Mouse (Mus musculus): ENCODE results near the gene Gzmf. TPM values are rescaled to one million over a fixed set of nuclear protein-coding genes. Genes with fewer than 3 reads are reported as not detected.
"Not testable (repeated sequence)": the region's sequence is repeated elsewhere in the genome, so short reads cannot be mapped to it uniquely, and the experiment has no call there.

The Gzmf gene
- not detected in 2 replicates for polyA plus RNA-seq (2015; fragmentation: Nextera tagmentation; extraction: Ambion mirVana)

DNA sequence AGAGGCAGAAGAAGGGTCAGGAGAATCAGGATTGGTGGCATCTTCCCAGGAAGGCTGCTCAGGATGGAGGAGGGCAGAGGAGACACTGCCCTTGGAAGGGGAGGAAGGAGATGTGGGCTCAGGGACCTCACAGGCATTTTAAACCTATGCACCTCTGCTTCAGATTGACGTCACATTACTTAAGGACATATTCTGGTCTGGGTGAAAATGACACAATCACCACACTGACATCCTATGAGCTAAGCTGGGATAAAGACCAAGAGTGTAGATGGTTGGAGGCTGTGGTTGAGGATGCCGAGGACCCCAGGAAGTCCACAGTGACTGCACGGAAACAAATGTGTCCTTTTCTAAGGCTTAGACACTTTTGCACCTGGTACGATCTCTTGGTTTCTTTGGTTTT lies at the start of gene Gzmf:
TSS of gene Gzmf (minus strand) at position 101 of the 400 bp plus-strand sequence.
- no peaks in the 10 kb centered on the region for H3K27me3 ChIP-seq
- no peak within 1 kb of the TSS for H3K4me3 ChIP-seq
- H3K4me1 ChIP-seq (replicated peaks), result no peaks in the 10 kb centered on the region
- H3K9me3 ChIP-seq (replicated peaks), result no peaks in the 10 kb centered on the region
- H3K4me2 ChIP-seq, result no peak within 1 kb of the TSS
- no peak for ATAC-seq (replicated peaks; ENCODE audit: insufficient number of reproducible peaks, insufficient read depth, low FRiP score, low read depth)
- no peak within 1 kb of the TSS for H3K9ac ChIP-seq
- no peak within 1 kb of the TSS for H3K27ac ChIP-seq
- WGBS, result 80% methylated on average over 4 of the region's 4 CpGs
- H3K36me3 ChIP-seq, result no peaks in the 10 kb centered on the region

DNA sequence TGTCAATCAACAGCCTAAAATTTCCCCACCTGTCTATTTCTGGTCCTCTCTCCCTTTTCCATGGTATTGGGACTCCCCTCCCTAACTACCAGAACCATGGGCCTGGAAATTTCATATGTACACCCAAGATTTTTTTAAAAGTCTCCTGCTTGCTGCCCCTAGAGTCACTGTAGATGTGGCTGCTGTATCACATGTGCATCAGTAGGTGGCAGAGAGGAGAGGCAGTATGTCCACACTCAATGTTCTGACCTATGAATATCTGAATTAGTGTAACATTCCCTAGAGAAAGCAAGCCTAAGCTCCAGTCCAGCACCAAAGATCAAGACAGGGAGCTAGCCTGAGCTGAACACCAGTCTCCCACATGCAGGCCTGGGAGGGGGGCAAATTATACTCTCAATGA lies 29.2 kb upstream of the Gzmf start:
- no peak for ATAC-seq (replicated peaks; ENCODE audit: insufficient number of reproducible peaks, insufficient read depth, low FRiP score, low read depth)
- H3K36me3 ChIP-seq, result no peaks in the 10 kb centered on the region
- no peak overlapping the region for H3K27ac ChIP-seq
- H3K9me3 ChIP-seq (replicated peaks), result no peaks in the 10 kb centered on the region
- H3K27me3 ChIP-seq, result no peaks in the 10 kb centered on the region
- no peak overlapping the region for H3K4me3 ChIP-seq
- H3K4me1 ChIP-seq (replicated peaks), result no peaks in the 10 kb centered on the region
- H3K4me2 ChIP-seq, result no peak overlapping the region
- H3K9ac ChIP-seq, result no peak overlapping the region

DNA sequence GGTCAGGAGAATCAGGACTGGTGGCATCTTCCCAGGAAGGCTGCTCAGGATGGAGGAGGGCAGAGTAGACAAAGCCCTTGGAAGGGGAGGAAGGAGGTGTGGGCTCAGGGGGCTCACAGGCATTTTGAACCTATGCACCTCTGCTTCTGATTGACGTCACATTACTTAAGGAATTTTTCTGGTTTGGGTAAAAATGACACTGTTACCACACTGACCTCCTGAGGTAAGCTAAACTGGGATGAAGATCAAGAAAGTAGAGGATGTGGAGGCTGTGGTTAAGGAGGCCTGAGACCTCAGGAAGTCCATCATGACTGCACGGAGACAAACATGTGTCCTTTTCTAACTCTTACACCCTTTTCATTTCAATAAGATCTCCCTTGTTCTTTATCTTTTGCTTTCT lies 23.3 kb upstream of the Gzmf start, which contains the start of gene Gzmc:
TSS of gene Gzmc (minus strand) at position 101 of the 400 bp plus-strand sequence.
- no peaks in the 10 kb centered on the region for H3K4me1 ChIP-seq (replicated peaks)
- no peak for ATAC-seq (replicated peaks; ENCODE audit: insufficient number of reproducible peaks, insufficient read depth, low FRiP score, low read depth)
- WGBS, result 56% methylated on average over 2 of the region's 2 CpGs

DNA sequence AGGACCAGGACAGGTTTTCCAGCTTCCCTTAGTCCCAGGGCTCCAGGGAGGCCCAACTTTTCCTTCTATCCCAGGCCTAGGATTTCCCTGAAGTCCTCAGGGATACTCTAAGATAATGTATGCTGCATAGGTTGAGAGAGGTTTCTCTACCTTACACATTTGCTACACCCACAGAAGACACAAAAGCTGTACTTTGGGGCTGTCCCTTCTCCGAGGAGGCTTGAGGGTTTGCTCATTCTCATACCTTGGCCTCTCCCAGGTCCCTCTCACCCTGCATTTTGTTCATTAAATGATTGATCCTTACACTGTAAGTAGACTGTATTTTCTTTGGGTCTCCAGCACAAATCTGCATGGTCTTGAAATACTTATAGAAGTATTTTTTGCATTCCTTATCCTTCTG lies 5.6 kb downstream of the Gzmf start:
- WGBS, result 95% methylated on average over 1 of the region's 1 CpGs
- no peak for ATAC-seq (replicated peaks; ENCODE audit: insufficient number of reproducible peaks, insufficient read depth, low FRiP score, low read depth)
- H3K9ac ChIP-seq, result no peak overlapping the region
- no peak overlapping the region for H3K27ac ChIP-seq
- no peaks in the 10 kb centered on the region for H3K27me3 ChIP-seq
- H3K36me3 ChIP-seq, result no peaks in the 10 kb centered on the region
- no peak overlapping the region for H3K4me2 ChIP-seq
- no peak overlapping the region for H3K4me3 ChIP-seq
- H3K4me1 ChIP-seq (replicated peaks), result no peaks in the 10 kb centered on the region
- no peaks in the 10 kb centered on the region for H3K9me3 ChIP-seq (replicated peaks)

More for the DNA sequence above, 23.3 kb upstream of the Gzmf start, which contains the start of gene Gzmc:
- Histone ChIP-seq H3K9ac (no peak within 1 kb of the TSS), H3K9me3 (replicated peaks) (no peaks in the 10 kb centered on the region), H3K36me3 (no peaks in the 10 kb centered on the region), H3K4me2 (no peak within 1 kb of the TSS), H3K27me3 (no peaks in the 10 kb centered on the region), H3K27ac (no peak within 1 kb of the TSS), H3K4me3 (no peak within 1 kb of the TSS)

DNA sequence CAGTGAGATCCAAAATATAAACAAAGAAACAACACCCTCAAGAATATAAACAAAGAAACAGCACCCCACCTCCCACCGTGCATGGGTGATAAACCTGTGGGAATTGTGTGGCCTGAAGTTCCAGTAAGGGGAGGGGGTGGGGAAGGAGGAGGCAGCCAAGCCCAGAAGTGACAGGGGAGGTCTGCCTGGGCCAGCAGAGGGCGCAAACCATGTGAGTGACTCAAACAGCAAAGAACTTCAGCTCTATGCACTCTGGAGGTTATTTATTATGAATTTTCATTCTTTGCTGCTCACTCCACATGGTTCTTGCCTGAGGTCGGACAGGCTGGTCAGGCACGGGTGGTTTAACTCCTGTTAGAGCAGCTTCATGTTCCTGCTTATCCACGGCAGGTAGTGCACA lies 6.2 kb downstream of the Gzmf start:
- not testable (repeated sequence) for H3K27me3 ChIP-seq; ATAC-seq (replicated peaks; ENCODE audit: insufficient number of reproducible peaks, insufficient read depth, low FRiP score, low read depth); H3K4me3 ChIP-seq

DNA sequence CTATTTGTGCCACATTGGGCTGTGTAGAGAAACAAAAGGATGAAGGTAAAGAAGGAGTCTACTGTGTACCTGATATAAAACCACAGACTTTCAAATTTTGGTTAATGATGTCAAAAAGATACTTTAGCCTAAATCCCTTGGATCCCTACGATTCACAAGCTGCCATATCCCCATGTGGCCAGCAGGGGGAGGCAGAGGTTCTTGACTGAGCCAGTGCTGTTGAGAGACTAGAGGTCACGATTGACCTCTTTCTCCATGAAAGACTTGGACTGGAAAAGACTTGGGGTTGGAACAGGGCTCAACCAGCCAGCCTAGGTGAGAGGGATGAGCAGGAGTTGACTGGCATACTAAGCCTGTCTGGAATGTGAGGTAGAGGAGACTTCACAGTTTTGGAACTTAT lies 7.2 kb downstream of the Gzmf start:
- 7% methylated on average over 2 of the region's 2 CpGs for WGBS
- Histone ChIP-seq H3K4me2 (no peak overlapping the region), H3K9me3 (replicated peaks) (no peaks in the 10 kb centered on the region), H3K27me3 (no peaks in the 10 kb centered on the region), H3K27ac (no peak overlapping the region), H3K9ac (no peak overlapping the region), H3K36me3 (no peaks in the 10 kb centered on the region), H3K4me3 (no peak overlapping the region), H3K4me1 (replicated peaks) (no peaks in the 10 kb centered on the region)
- no peak for ATAC-seq (replicated peaks; ENCODE audit: insufficient number of reproducible peaks, insufficient read depth, low FRiP score, low read depth)

More for the DNA sequence above, 6.2 kb downstream of the Gzmf start:
- not testable (repeated sequence) for H3K27ac ChIP-seq; H3K4me2 ChIP-seq; H3K9ac ChIP-seq; H3K36me3 ChIP-seq; H3K4me1 ChIP-seq (replicated peaks); H3K9me3 ChIP-seq (replicated peaks)
- WGBS, result 27% methylated on average over 5 of the region's 5 CpGs

DNA sequence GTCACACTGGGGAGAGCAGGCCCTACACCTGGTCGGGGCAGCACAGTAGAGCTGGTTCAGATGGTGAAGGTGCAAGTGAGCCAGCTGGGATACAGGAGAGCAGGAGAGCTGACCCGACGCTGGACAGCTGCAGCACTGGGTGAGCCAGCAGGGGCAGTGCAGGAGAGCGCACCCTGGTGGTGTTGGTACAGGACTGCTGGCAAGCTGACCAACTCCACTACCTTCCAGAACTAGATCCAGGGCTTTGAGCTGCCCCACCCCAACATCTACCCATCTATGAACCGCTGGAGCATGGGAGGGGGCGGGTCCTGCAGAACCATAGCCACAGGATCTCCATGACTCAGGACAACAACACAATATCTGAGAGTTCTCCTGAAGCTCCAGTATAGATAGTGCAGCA lies 24.3 kb downstream of the Gzmf start:
- WGBS, result 45% methylated on average over 6 of the region's 6 CpGs
- no peaks in the 10 kb centered on the region for H3K9me3 ChIP-seq (replicated peaks)
- no peak overlapping the region for H3K4me3 ChIP-seq

DNA sequence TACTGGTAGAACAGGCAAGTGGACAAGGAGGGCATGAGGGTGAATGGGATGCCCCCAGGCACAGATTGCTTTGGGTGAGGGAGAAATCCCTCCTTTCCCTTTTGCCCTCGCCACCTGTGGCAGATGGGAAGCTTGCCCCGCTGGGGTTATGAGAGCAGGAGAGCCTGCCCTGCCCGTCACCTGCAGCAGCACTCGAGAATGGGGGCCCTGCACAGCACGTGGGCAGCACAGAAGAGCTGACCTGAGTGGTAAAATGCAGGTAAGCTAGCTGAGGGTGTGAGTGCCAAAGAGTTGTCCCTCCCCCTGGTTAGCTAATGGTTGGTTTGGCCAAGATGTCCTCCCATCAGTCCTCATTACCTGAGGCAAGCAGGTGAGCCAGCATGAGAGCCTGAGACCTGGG lies 24.7 kb downstream of the Gzmf start:
- Histone ChIP-seq H3K4me1 (replicated peaks) (no peaks in the 10 kb centered on the region), H3K4me3 (no peak overlapping the region), H3K27me3 (no peaks in the 10 kb centered on the region), H3K9ac (no peak overlapping the region), H3K27ac (no peak overlapping the region), H3K9me3 (replicated peaks) (no peaks in the 10 kb centered on the region), H3K4me2 (no peak overlapping the region), H3K36me3 (no peaks in the 10 kb centered on the region)
- 74% methylated on average over 5 of the region's 5 CpGs for WGBS
- ATAC-seq (replicated peaks; ENCODE audit: insufficient number of reproducible peaks, insufficient read depth, low FRiP score, low read depth), result no peak

More for the DNA sequence above, 24.3 kb downstream of the Gzmf start:
- H3K27me3 ChIP-seq, result no peaks in the 10 kb centered on the region
- no peak overlapping the region for H3K4me2 ChIP-seq
- no peaks in the 10 kb centered on the region for H3K36me3 ChIP-seq
- no peak overlapping the region for H3K9ac ChIP-seq
- ATAC-seq (replicated peaks; ENCODE audit: insufficient number of reproducible peaks, insufficient read depth, low FRiP score, low read depth), result no peak
- H3K4me1 ChIP-seq (replicated peaks), result no peaks in the 10 kb centered on the region
- no peak overlapping the region for H3K27ac ChIP-seq

DNA sequence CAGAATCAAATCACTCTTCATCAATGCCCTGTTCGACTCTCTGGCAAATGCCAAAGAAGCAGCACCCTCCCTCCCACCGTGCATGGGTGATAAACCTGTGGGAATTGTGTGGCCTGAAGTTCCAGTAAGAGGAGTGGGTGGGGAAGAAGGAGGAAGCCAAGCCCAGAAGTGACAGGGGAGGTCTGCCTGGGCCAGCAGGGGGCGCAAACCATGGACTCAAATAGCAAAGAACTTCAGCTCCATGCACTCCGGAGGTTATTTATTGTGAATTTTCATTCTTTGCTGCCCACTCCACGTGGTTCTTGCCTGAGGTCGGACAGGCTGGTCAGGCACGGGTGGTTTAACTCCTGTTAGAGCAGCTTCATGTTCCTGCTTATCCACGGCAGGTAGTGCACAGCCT lies 33.6 kb downstream of the Gzmf start:
- 24% methylated on average over 8 of the region's 8 CpGs for WGBS
- not testable (repeated sequence) for H3K36me3 ChIP-seq; H3K9ac ChIP-seq; ATAC-seq (replicated peaks; ENCODE audit: insufficient number of reproducible peaks, insufficient read depth, low FRiP score, low read depth); H3K27me3 ChIP-seq; H3K27ac ChIP-seq; H3K4me2 ChIP-seq; H3K4me1 ChIP-seq (replicated peaks); H3K9me3 ChIP-seq (replicated peaks); H3K4me3 ChIP-seq

DNA sequence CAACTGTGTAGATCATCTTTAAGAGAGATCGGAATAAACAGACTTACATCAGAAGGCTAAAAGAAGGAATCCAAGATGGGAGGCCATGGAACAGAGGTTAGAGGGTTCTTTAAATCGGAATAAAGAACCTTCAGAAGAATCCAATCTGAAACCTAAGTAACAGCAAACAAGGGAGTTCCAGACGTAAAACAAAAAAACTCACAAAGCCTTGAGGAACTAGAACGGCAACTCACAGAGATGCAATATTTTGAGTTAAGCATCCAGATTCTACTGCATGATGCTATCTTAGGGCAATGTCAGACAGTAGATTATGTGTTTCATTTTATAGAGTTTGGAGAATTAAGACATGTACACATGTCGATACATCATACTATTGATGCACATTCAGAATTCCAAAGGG lies 36.7 kb downstream of the Gzmf start, which contains the start of gene Gzmn:
TSS of gene Gzmn (minus strand) at position 101 of the 400 bp plus-strand sequence.
- H3K9ac ChIP-seq, result no peak within 1 kb of the TSS
- no peak within 1 kb of the TSS for H3K4me2 ChIP-seq
- no peak within 1 kb of the TSS for H3K4me3 ChIP-seq
- no peaks in the 10 kb centered on the region for H3K36me3 ChIP-seq
- H3K9me3 ChIP-seq (replicated peaks), result no peaks in the 10 kb centered on the region
- no peak within 1 kb of the TSS for H3K27ac ChIP-seq
- no peak for ATAC-seq (replicated peaks; ENCODE audit: insufficient number of reproducible peaks, insufficient read depth, low FRiP score, low read depth)
- WGBS, result 82% methylated on average over 5 of the region's 5 CpGs
- no peaks in the 10 kb centered on the region for H3K27me3 ChIP-seq
- H3K4me1 ChIP-seq (replicated peaks), result no peaks in the 10 kb centered on the region

DNA sequence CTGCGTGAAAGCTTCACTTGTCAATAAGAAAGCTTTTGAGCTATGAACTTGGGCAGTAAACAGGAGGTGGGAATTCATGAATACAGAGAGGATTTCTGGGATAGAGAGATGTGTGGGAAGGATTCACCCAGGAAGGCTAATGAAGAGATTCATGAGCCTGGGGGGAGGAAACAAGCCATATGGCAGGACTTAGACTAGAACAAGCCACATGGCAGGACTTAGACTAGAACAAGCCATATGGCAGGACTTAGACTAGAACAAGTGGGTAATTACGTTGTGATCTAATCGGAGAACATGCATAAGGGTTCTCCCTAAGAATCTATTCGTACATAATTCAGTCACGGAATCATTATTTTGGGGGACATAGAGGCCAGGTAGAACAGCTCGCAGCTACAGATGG lies 37.8 kb downstream of the Gzmf start:
- H3K27me3 ChIP-seq, result no peaks in the 10 kb centered on the region
- no peak overlapping the region for H3K4me3 ChIP-seq
- H3K4me2 ChIP-seq, result no peak overlapping the region
- no peak overlapping the region for H3K27ac ChIP-seq
- no peak for ATAC-seq (replicated peaks; ENCODE audit: insufficient number of reproducible peaks, insufficient read depth, low FRiP score, low read depth)
- 86% methylated on average over 6 of the region's 6 CpGs for WGBS
- no peaks in the 10 kb centered on the region for H3K4me1 ChIP-seq (replicated peaks)
- no peaks in the 10 kb centered on the region for H3K9me3 ChIP-seq (replicated peaks)
- no peak overlapping the region for H3K9ac ChIP-seq
- no peaks in the 10 kb centered on the region for H3K36me3 ChIP-seq

DNA sequence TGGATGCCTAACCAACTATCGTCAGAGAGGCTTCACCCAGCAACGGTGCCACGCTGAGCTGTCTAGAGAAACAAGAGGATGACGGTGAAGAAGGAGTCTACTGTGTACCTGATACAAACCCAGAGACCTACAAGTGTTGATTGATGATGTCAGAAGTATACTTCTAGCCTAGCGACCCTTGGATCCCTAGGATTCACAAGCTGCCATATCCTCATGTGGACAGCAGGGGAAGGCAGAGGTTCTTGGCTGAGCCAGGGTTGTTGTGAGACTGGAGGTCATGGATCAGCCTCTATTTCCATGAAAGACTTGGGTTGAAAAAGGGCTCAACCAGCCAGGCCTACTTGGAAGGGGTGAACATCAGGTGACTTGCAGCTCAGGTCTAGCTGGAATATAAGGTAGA lies 38.5 kb downstream of the Gzmf start:
- Histone ChIP-seq H3K4me2 (no peak overlapping the region), H3K4me1 (replicated peaks) (no peaks in the 10 kb centered on the region), H3K27ac (no peak overlapping the region), H3K27me3 (no peaks in the 10 kb centered on the region), H3K9ac (no peak overlapping the region), H3K4me3 (no peak overlapping the region), H3K36me3 (no peaks in the 10 kb centered on the region), H3K9me3 (replicated peaks) (no peaks in the 10 kb centered on the region)
- ATAC-seq (replicated peaks; ENCODE audit: insufficient number of reproducible peaks, insufficient read depth, low FRiP score, low read depth), result no peak
- 88% methylated on average over 5 of the region's 5 CpGs for WGBS

Measured in heart, embryonic 15.5 days (tissue).